Mouse (Mus musculus): ENCODE results near the gene Zbed3. TPM values are rescaled to one million over a fixed set of nuclear protein-coding genes. Genes with fewer than 3 reads are reported as not detected.

Zbed3 gene
- total RNA-seq (2021) = 10 to 100 TPM; 21.6 to 30.8 TPM
- polyA plus RNA-seq (2012; rRNA removed) = 45.4 and 49.2 TPM in 2 replicates
- long read RNA-seq, transcript Zbed3-201 (2 exons, 1,894 nt) = major isoform, 5 of 7 reads
- long read RNA-seq, partial matches to known transcripts = 2 of 7 reads
- long read RNA-seq, other reads (novel, unspliced or antisense) = 0 of 7 reads

- no peak for DNase-seq
Measured at GRCm38 (mm10) chr13:95323400-95323799, at the start of gene Zbed3. Gene Zbed3 (plus strand): TSS chr13:95323612.

GRCm38 (mm10) chr13:95278426-95279025 is 44.9 kb upstream of the Zbed3 start:
- peak; percentile 47 for DNase-seq

GRCm38 (mm10) chr13:95281740-95282673 is 41.4 kb upstream of the Zbed3 start:
- peak; percentile 80 for DNase-seq

- peak; percentile 83 for DNase-seq
Measured at GRCm38 (mm10) chr13:95286989-95287388, 36.4 kb upstream of the Zbed3 start.

GRCm38 (mm10) chr13:95288027-95288426 is 35.4 kb upstream of the Zbed3 start:
- DNase-seq = no peak

GRCm38 (mm10) chr13:95291983-95292382 is 31.4 kb upstream of the Zbed3 start:
- no peak for DNase-seq

- DNase-seq = no peak
Measured at GRCm38 (mm10) chr13:95299956-95300355, 23.5 kb upstream of the Zbed3 start.

GRCm38 (mm10) chr13:95306596-95306995 is 16.8 kb upstream of the Zbed3 start:
- DNase-seq = no peak

GRCm38 (mm10) chr13:95307100-95307655 is 16.2 kb upstream of the Zbed3 start:
- DNase-seq = no peak

GRCm38 (mm10) chr13:95312016-95312415 is 11.4 kb upstream of the Zbed3 start:
- no peak for DNase-seq

- DNase-seq = no peak
Measured at GRCm38 (mm10) chr13:95319153-95319552, 4.3 kb upstream of the Zbed3 start.

- no peak for DNase-seq
Measured at GRCm38 (mm10) chr13:95320451-95320850, 3.0 kb upstream of the Zbed3 start.

GRCm38 (mm10) chr13:95323950-95324625 is 676 bp downstream of the Zbed3 start:
- peak; percentile 62 for DNase-seq

- no peak for DNase-seq
Measured at GRCm38 (mm10) chr13:95324626-95325079, 1.2 kb downstream of the Zbed3 start.

- peak; percentile 84 for DNase-seq
Measured at GRCm38 (mm10) chr13:95325080-95325906, 1.9 kb downstream of the Zbed3 start.

- DNase-seq = no peak
Measured at GRCm38 (mm10) chr13:95325907-95326550, 2.6 kb downstream of the Zbed3 start.

GRCm38 (mm10) chr13:95326611-95327344 is 3.4 kb downstream of the Zbed3 start:
- DNase-seq = peak; percentile 33

GRCm38 (mm10) chr13:95327345-95327741 is 3.9 kb downstream of the Zbed3 start:
- DNase-seq = no peak

GRCm38 (mm10) chr13:95328767-95329166 is 5.4 kb downstream of the Zbed3 start:
- DNase-seq = no peak

GRCm38 (mm10) chr13:95330507-95330906 is 7.1 kb downstream of the Zbed3 start:
- DNase-seq = no peak
